Mouse (Mus musculus) olfactory bulb, adult 2 months (tissue): ENCODE data around the gene Fgfr2.

ENCODE experiments used
- CTCF ChIP-seq: fragments of 200-500 bp; IDR thresholded peaks from 2 replicates; pipeline ENCODE4 v1.5.1; 2012; ENCODE audit warnings: low read depth, mild to moderate bottlenecking, low read length, moderate library complexity; ENCODE audit not compliant: insufficient read depth
- POLR2A ChIP-seq: fragments of 200-500 bp; IDR thresholded peaks from 2 replicates; pipeline ENCODE4 v1.6.1; 2012; ENCODE audit warnings: mild to moderate bottlenecking, low read depth, low read length, moderate library complexity; ENCODE audit not compliant: insufficient read depth

DNA sequence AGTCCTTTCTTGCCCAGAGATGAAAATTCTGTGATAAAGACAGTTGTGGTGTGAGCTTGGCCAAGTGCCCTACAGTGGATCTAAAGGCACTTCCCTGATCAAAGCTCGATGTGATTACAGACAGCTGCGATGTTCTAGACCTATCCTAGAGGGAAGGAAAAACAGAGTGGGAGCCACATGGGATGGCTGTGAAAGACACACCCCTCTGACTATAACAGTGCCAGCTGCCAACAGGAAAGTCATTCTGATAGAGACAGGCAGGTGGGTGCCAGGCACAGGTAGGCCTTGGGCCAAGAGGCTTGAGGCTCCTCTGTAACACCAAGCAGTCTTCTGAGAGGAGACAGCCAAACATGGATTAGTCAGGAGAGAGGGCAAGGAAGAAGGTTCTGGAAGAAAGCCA is 2104.0 kb downstream of the Fgfr2 start:
- no peak for TF ChIP-seq CTCF
- no peak for TF ChIP-seq POLR2A
